Mouse (Mus musculus) embryonic facial prominence, embryonic 11.5 days (tissue): Measurements from ENCODE around the gene Tti1. TPM values are rescaled to one million over a fixed set of nuclear protein-coding genes. Genes with fewer than 3 reads are reported as not detected.

Experiments used
- ATAC-seq: fragments of 200-750 bp; cut with Nextera tagmentation; replicated peaks from 2 replicates; pipeline ENCODE4 v1.8.0; 2017; ENCODE audit warnings: low read depth; ENCODE audit not compliant: insufficient number of reproducible peaks, low FRiP score, low TSS enrichment
- DNase-seq: peaks from one replicate; pipeline ENCODE4 v3.0.0-alpha.2; 2015; ENCODE audit warnings: low spot score
- H3K27ac ChIP-seq: fragments of 300-500 bp; sonication (generic); replicated peaks from 2 replicates; pipeline ENCODE4 v1.5.1; 2014; ENCODE audit warnings: mild to moderate bottlenecking, low read depth, low read length, control low read depth
- H3K27me3 ChIP-seq: fragments of 300-500 bp; sonication (generic); 2 replicates; pipeline ENCODE4 v1.6.1; 2014; ENCODE audit warnings: mild to moderate bottlenecking, low read length, moderate library complexity, mixed read lengths; ENCODE audit not compliant: control insufficient read depth, insufficient read depth
- H3K36me3 ChIP-seq: fragments of 300-500 bp; sonication (generic); replicated peaks from 2 replicates; pipeline ENCODE4 v1.6.1; 2014; ENCODE audit warnings: low read depth, mild to moderate bottlenecking, low read length, moderate library complexity, mixed read lengths; ENCODE audit not compliant: control insufficient read depth, insufficient read depth
- H3K4me1 ChIP-seq: fragments of 300-500 bp; sonication (generic); 2 replicates; pipeline ENCODE4 v1.6.1; 2014; ENCODE audit warnings: low read length, mixed read lengths; ENCODE audit not compliant: control insufficient read depth, insufficient read depth
- H3K4me2 ChIP-seq: fragments of 300-500 bp; sonication (generic); 2 replicates; pipeline ENCODE4 v1.6.1; 2014; ENCODE audit warnings: low read depth, mild to moderate bottlenecking, control low read depth, low read length, moderate library complexity
- H3K4me3 ChIP-seq: fragments of 300-500 bp; sonication (generic); 2 replicates; pipeline ENCODE4 v1.5.1; 2014; ENCODE audit warnings: low read depth, low read length, control low read depth
- H3K9ac ChIP-seq: fragments of 300-500 bp; sonication (generic); replicated peaks from 2 replicates; pipeline ENCODE4 v1.6.1; 2014; ENCODE audit warnings: mild to moderate bottlenecking, control low read depth, low read length
- H3K9me3 ChIP-seq: fragments of 300-500 bp; sonication (generic); replicated peaks from 2 replicates; pipeline ENCODE4 v1.6.1; 2016; ENCODE audit warnings: mild to moderate bottlenecking, low read length, inconsistent platforms, mixed read lengths; ENCODE audit not compliant: control insufficient read depth
- WGBS: fragments of 180-500 bp; shearing (Covaris S2); extraction: QIAGEN DNeasy Blood & Tissue Kit; methylation state at CpG from one replicate; pipeline ENCODE4 v1.1.7; 2014; 5-methylcytosine and 5-hydroxymethylcytosine counted together
- polyA plus RNA-seq: library from polyadenylated mRNA; unstranded; fragments of >200 nt; fragmentation: Nextera tagmentation; extraction: Ambion mirVana; gene quantifications from 2 replicates; pipeline ENCODE4 v1.2.1, GENCODE M21; 2014

Gene Tti1
- polyA plus RNA-seq, 1 experiment from 2014 or later: 28.5 TPM

DNA sequence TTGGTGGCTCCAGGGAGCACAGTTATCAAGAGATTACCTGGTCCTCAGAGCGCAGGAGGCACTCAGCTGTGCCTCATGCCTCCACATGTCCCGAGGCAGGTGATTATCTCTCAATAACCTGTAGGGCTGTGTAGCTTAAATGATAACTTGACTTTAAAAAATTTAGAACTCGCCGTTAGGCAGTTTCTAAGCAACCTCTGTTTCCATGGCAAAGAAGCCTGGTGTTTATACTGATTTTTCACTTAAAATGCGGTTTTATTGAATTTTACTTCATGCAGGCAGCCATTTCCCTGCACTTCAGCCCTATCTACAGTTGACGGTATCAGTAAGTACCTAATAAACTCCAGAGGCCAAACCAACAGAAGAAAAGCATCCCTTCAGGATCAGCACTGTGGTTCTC is 42.0 kb downstream of the Tti1 start:
- H3K36me3 ChIP-seq: peaks cover 2% of the 10 kb centered on the region; the same call in 1 of the 2 replicates
- WGBS: 88% methylated on average over 6 of the region's 6 CpGs
- H3K27ac ChIP-seq: no peak overlapping the region

GRCm38 (mm10) chr2:157985611-157986010 is 42.6 kb downstream of the Tti1 start:
- Histone ChIP-seq H3K36me3 (peaks cover 2% of the 10 kb centered on the region; the same call in 1 of the 2 replicates), H3K4me2 (no peak overlapping the region), H3K4me1 (no peaks in the 10 kb centered on the region), H3K9me3 (no peaks in the 10 kb centered on the region), H3K9ac (no peak overlapping the region), H3K27me3 (no peaks in the 10 kb centered on the region), H3K27ac (no peak overlapping the region), H3K4me3 (no peak overlapping the region)
- DNase-seq (no peak), ATAC-seq (no peak)
- 82% methylated on average over 4 of the region's 4 CpGs for WGBS

More for the DNA sequence above, 42.0 kb downstream of the Tti1 start:
- no peak for DNase-seq
- Histone ChIP-seq H3K4me2 (no peak overlapping the region), H3K4me3 (no peak overlapping the region), H3K9me3 (no peaks in the 10 kb centered on the region), H3K4me1 (no peaks in the 10 kb centered on the region), H3K27me3 (no peaks in the 10 kb centered on the region), H3K9ac (no peak overlapping the region)
- no peak for ATAC-seq

DNA sequence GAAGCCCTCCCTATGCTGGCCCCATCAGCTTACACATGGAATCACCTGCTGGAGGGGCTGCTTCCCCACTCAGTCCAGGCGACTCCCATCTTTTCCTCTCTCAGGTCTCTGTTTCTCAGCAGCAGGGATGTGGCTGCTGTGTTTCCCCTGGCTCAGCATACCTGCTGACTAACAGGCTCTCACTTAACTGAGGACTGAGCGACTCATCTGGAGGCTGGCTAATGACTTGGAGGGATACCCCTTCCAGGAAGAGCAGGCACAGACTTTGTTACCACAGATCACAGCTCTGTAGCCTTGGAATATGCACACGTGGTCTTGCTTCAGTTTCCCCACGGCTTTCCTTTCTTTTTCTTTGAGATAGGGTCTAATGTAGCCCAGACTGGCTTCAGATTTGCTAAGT is 45.0 kb downstream of the Tti1 start:
- H3K36me3 ChIP-seq: peaks cover 2% of the 10 kb centered on the region; the same call in 1 of the 2 replicates
- WGBS: 83% methylated on average over 4 of the region's 4 CpGs

DNA sequence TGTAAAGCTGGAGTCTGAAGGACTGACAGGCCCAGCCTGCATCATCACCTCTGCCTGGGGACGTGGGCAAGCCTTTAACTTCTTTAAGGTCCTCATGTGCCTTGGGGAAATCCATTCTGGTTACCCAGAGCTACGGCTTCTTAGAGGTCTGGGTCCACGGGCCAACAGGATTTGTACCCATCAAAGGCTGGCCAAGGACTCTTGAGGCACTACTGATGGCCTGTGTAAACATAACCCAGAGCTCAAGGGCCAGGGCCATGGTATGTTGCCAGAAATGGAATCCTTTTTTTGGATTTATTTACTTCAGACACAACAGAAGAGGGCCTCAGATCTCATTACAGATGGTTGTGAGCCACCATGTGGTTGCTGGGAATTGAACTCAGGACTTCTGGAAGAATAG is 45.5 kb downstream of the Tti1 start:
- no peaks in the 10 kb centered on the region for H3K9me3 ChIP-seq
- 83% methylated on average over 3 of the region's 3 CpGs for WGBS
- no peak overlapping the region for H3K4me3 ChIP-seq
- DNase-seq: no peak
- no peak overlapping the region for H3K4me2 ChIP-seq
- H3K36me3 ChIP-seq: peaks cover 2% of the 10 kb centered on the region; the same call in 1 of the 2 replicates
- no peaks in the 10 kb centered on the region for H3K4me1 ChIP-seq
- ATAC-seq: no peak
- H3K27me3 ChIP-seq: no peaks in the 10 kb centered on the region
- H3K27ac ChIP-seq: no peak overlapping the region
- no peak overlapping the region for H3K9ac ChIP-seq

More for the DNA sequence above, 45.0 kb downstream of the Tti1 start:
- Histone ChIP-seq H3K9ac (no peak overlapping the region), H3K9me3 (no peaks in the 10 kb centered on the region), H3K4me1 (no peaks in the 10 kb centered on the region), H3K27ac (no peak overlapping the region), H3K27me3 (no peaks in the 10 kb centered on the region), H3K4me3 (no peak overlapping the region), H3K4me2 (no peak overlapping the region)
- DNase-seq: no peak
- ATAC-seq: no peak

DNA sequence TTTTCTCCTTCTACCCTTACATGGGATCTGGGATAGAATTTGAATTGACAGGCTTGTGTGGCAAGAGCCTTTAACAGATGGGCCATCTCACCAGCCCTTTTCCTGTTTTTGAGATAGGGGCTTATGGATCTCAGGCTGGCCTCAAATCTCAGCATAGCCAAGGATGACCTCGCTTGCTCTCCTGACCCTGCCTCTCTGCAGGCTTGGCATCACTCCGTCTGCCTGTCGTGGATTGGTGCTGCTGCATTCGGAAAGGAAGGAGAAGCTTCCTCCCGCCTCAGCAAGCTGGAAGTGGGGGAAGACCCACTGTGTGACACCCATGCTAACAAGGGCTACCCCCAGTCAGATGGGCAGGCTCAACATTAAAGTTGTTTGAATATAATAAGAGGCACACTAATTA is 49.0 kb downstream of the Tti1 start:
- no peak overlapping the region for H3K27ac ChIP-seq
- H3K4me2 ChIP-seq: no peak overlapping the region
- DNase-seq (no peak), ATAC-seq (no peak)
- H3K9me3 ChIP-seq: no peaks in the 10 kb centered on the region
- H3K4me1 ChIP-seq: no peaks in the 10 kb centered on the region
- H3K36me3 ChIP-seq: peaks cover 2% of the 10 kb centered on the region; the same call in 1 of the 2 replicates
- H3K9ac ChIP-seq: no peak overlapping the region
- no peaks in the 10 kb centered on the region for H3K27me3 ChIP-seq
- 57% methylated on average over 5 of the region's 5 CpGs for WGBS
- no peak overlapping the region for H3K4me3 ChIP-seq

DNA sequence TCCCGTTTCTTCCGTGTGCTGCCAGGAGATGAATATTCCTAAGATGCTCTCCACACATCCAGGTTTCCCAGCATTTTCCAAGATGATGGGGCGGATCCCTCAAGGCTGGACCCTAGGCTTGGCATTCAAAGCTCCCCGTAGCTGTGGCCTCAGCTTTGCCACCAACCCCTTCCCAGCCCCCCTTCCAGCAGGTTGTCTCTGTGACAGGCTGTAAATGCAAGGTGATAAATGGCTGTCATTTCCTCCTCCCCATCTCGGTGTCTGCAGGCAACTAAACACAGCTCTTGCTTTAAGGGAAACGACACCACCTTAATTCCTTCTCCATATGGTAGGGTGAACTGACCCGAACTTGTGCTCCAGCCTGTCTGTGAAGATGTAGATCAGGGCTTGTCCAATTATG is 52.6 kb downstream of the Tti1 start:
- Histone ChIP-seq H3K4me2 (no peak overlapping the region), H3K4me3 (no peak overlapping the region), H3K9ac (no peak overlapping the region), H3K4me1 (no peaks in the 10 kb centered on the region), H3K36me3 (no peaks in the 10 kb centered on the region), H3K9me3 (no peaks in the 10 kb centered on the region), H3K27me3 (no peaks in the 10 kb centered on the region), H3K27ac (no peak overlapping the region)
- DNase-seq (no peak), ATAC-seq (no peak)
- WGBS: 10% methylated on average over 7 of the region's 7 CpGs

DNA sequence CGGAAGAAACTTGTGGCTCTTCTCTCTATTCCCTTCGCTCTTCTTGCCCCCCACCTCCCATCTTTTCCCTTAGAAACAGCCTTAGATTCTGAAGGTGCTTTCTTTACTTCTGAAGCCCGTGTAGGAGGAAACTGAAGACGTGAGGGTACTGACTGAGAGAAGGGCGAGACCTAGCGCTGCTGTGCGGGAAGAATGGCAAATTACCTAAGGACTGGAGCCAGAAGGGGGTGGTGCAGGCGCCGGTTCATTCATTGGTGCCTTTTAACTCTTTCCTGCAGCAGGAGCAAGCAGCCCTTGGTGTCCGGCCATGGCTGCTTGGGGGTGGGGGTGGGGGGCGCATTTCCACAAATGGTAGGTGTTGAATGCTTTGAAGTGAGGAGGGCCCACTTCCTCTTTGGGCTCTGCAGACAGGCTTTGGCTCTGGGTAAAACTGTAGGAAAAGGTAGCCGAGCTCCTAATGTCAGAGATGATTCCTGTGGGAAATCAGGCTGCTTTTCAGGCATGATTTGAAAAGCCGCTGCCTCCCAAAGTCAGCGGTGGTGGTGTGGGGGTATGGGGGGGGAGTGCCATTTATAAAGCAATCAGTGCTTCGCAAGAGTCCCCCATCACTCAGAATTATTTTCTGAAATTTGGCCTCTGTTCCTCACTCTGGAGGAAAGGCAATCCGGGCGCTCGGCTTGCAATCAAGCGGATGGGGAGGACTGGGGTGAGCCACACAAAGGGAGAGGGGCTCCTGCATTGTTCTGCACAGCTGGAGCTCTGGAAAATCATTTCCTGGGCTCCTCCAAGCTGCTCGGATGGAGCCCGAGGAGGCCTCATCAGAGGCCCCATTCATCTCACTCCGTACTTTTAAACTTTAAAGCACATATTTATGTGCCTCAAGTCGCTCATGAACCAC is 53.4 kb downstream of the Tti1 start:
- H3K9me3 ChIP-seq: no peaks in the 10 kb centered on the region
- no peaks in the 10 kb centered on the region for H3K4me1 ChIP-seq
- WGBS: 4% methylated on average over 23 of the region's 23 CpGs
- H3K4me2 ChIP-seq: peak overlapping the region; percentile 19
- no peaks in the 10 kb centered on the region for H3K27me3 ChIP-seq
- no peaks in the 10 kb centered on the region for H3K36me3 ChIP-seq
- 0 out of 2 replicates have a peak overlapping the region, but pooled peaks have one; percentile 3 for H3K9ac ChIP-seq
- H3K27ac ChIP-seq: no peak overlapping the region; the same call in 1 of the 2 replicates
- H3K4me3 ChIP-seq: no peak overlapping the region
- ATAC-seq: no peak
- DNase-seq: peak; percentile 48

GRCm38 (mm10) chr2:157970669-157971068 is 57.6 kb downstream of the Tti1 start:
- peak; percentile 89 for DNase-seq
- Histone ChIP-seq H3K9me3 (no peaks in the 10 kb centered on the region), H3K36me3 (no peaks in the 10 kb centered on the region), H3K27ac (no peak overlapping the region), H3K9ac (no peak overlapping the region), H3K4me1 (no peaks in the 10 kb centered on the region), H3K27me3 (no peaks in the 10 kb centered on the region), H3K4me3 (no peak overlapping the region), H3K4me2 (no peak overlapping the region)
- no peak for ATAC-seq
- WGBS: 0% methylated on average over 3 of the region's 3 CpGs
